Mouse (Mus musculus) hindbrain, embryonic 16.5 days (tissue): Measurements from ENCODE around the gene Sipa1l2. TPM values are rescaled to one million over a fixed set of nuclear protein-coding genes. Genes with fewer than 3 reads are reported as not detected.

ENCODE experiments used
- ATAC-seq: fragments of 200-750 bp; cut with Nextera tagmentation; 2 replicates; pipeline ENCODE4 v1.8.0; 2017; ENCODE audit warnings: moderate TSS enrichment, moderate library complexity
- H3K27ac ChIP-seq: fragments of 300-500 bp; sonication (generic); 2 replicates; pipeline ENCODE4 v1.5.1; 2014; ENCODE audit warnings: low read depth, mild to moderate bottlenecking, control low read depth, low read length, moderate library complexity
- H3K27me3 ChIP-seq: fragments of 300-500 bp; sonication (generic); replicated peaks from 2 replicates; pipeline ENCODE4 v1.6.1; 2014; ENCODE audit warnings: low read length; ENCODE audit not compliant: control insufficient read depth, insufficient read depth
- H3K36me3 ChIP-seq: fragments of 300-500 bp; sonication (generic); 2 replicates; pipeline ENCODE4 v1.6.1; 2014; ENCODE audit warnings: mild to moderate bottlenecking, low read length, moderate library complexity, mixed read lengths; ENCODE audit not compliant: control insufficient read depth, insufficient read depth
- H3K4me1 ChIP-seq: fragments of 300-500 bp; sonication (generic); 2 replicates; pipeline ENCODE4 v1.6.1; 2014; ENCODE audit warnings: low read depth, low read length; ENCODE audit not compliant: control insufficient read depth, insufficient read depth
- H3K4me2 ChIP-seq: fragments of 300-500 bp; sonication (generic); 2 replicates; pipeline ENCODE4 v1.6.1; 2014; ENCODE audit warnings: mild to moderate bottlenecking, low read length, control low read depth, moderate library complexity
- H3K4me3 ChIP-seq: fragments of 300-500 bp; sonication (generic); 2 replicates; pipeline ENCODE4 v1.5.1; 2014; ENCODE audit warnings: mild to moderate bottlenecking, low read length, control low read depth, moderate library complexity
- H3K9ac ChIP-seq: fragments of 300-500 bp; sonication (generic); 2 replicates; pipeline ENCODE4 v1.6.1; 2014; ENCODE audit warnings: low read depth, mild to moderate bottlenecking, control low read depth, low read length, moderate library complexity
- H3K9me3 ChIP-seq: fragments of 300-500 bp; sonication (generic); 2 replicates; pipeline ENCODE4 v1.6.1; 2014; ENCODE audit warnings: mild to moderate bottlenecking, low read length, moderate library complexity; ENCODE audit not compliant: control insufficient read depth
- WGBS: fragments of 180-500 bp; shearing (Covaris S2); extraction: QIAGEN DNeasy Blood & Tissue Kit; methylation state at CpG from one replicate; pipeline ENCODE4 v1.1.7; 2014; 5-methylcytosine and 5-hydroxymethylcytosine counted together
- polyA plus RNA-seq: library from polyadenylated mRNA; unstranded; fragments of >200 nt; fragmentation: Nextera tagmentation; extraction: Ambion mirVana; gene quantifications from 2 replicates; pipeline ENCODE4 v1.2.1, GENCODE M21; 2015

The Sipa1l2 gene
- polyA plus RNA-seq, 1 experiment from 2014 or later, result 15.9 TPM

DNA sequence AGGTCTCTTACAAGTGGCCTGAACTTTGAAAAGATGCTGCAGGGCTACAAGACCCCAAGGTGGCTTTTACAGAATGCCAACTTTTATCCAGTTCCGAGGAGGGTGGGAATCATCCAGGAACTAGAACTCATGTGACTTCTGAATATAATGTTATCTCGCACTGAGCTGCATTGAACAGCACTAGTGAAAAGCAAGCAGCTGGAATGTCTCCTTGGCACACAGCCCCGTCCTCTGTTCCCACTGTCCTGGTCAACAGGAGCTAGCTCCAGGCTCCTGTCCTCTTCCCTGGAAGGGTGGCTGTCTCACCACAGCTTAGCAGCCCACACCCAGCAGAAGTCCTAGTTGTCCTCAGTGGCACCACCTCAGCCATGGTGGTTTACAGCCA is 124.4 kb downstream of the Sipa1l2 start:
- H3K9ac ChIP-seq, result no peak overlapping the region
- H3K4me1 ChIP-seq, result no peaks in the 10 kb centered on the region
- no peak for ATAC-seq
- H3K27ac ChIP-seq, result no peak overlapping the region
- no peaks in the 10 kb centered on the region for H3K9me3 ChIP-seq
- no peak overlapping the region for H3K4me2 ChIP-seq
- H3K27me3 ChIP-seq, result no peaks in the 10 kb centered on the region
- no peak overlapping the region for H3K4me3 ChIP-seq
- 74% methylated on average over 3 of the region's 3 CpGs for WGBS
- peaks cover 13% of the 10 kb centered on the region; the same call in 1 of the 2 replicates for H3K36me3 ChIP-seq

DNA sequence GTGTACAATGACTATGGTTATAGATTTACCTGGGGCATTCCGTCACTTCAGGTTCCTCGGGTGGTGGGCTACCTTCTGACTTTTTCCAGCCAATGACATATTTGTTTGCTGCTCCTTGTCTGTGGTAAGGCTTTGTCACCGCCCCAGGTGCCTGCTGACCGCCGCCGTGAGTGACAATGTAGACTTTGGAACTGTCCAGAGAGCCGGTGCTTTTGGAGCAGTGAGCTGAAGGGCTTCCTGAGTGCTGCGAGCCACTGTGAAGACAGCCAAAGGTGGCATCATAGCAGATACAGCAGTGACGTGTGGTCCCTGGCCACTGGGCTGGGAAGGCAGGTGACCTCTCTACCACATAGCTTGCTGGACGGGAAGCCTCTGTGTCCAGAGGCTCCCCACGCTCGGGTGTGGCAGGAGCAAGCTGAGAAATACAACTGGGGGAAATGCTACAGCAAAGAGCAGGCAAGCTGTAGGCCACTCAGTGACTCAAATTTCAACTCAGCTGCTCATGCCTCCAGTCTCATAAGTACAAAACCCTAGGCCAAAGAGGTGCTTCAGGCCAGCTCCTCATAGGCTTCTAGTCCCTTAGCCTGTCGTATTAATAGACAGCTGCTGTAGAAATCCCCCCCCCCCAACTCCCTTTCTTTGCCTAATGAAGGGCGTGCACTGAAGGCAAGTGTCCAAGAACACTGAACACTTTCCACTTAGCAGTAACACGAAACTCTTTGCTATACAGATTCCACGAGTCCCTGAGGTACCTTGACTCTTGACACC is 125.0 kb downstream of the Sipa1l2 start:
- Histone ChIP-seq H3K9ac (no peak overlapping the region), H3K27ac (no peak overlapping the region), H3K27me3 (no peaks in the 10 kb centered on the region), H3K4me3 (no peak overlapping the region), H3K4me1 (no peaks in the 10 kb centered on the region), H3K36me3 (peaks cover 13% of the 10 kb centered on the region; the same call in 1 of the 2 replicates), H3K9me3 (no peaks in the 10 kb centered on the region), H3K4me2 (no peak overlapping the region)
- ATAC-seq, result no peak
- 86% methylated on average over 16 of the region's 16 CpGs for WGBS

GRCm38 (mm10) chr8:125435320-125436100 is 134.1 kb downstream of the Sipa1l2 start:
- WGBS, result 62% methylated on average over 7 of the region's 7 CpGs

GRCm38 (mm10) chr8:125434151-125434550 is 135.5 kb downstream of the Sipa1l2 start:
- Histone ChIP-seq H3K4me3 (no peak overlapping the region), H3K27me3 (peaks cover 2% of the 10 kb centered on the region; the same call in 1 of the 2 replicates), H3K4me2 (no peak overlapping the region), H3K9me3 (no peaks in the 10 kb centered on the region), H3K27ac (no peak overlapping the region), H3K9ac (no peak overlapping the region), H3K36me3 (peaks cover 16% of the 10 kb centered on the region), H3K4me1 (no peaks in the 10 kb centered on the region)
- 60% methylated on average over 8 of the region's 8 CpGs for WGBS
- ATAC-seq, result no peak

More at GRCm38 (mm10) chr8:125435320-125436100, 134.1 kb downstream of the Sipa1l2 start:
- no peak for ATAC-seq
- Histone ChIP-seq H3K4me3 (no peak overlapping the region), H3K9me3 (no peaks in the 10 kb centered on the region), H3K4me1 (no peaks in the 10 kb centered on the region), H3K9ac (no peak overlapping the region), H3K36me3 (peaks cover 13% of the 10 kb centered on the region), H3K27me3 (peaks cover 2% of the 10 kb centered on the region; the same call in 1 of the 2 replicates), H3K4me2 (no peak overlapping the region), H3K27ac (no peak overlapping the region)

DNA sequence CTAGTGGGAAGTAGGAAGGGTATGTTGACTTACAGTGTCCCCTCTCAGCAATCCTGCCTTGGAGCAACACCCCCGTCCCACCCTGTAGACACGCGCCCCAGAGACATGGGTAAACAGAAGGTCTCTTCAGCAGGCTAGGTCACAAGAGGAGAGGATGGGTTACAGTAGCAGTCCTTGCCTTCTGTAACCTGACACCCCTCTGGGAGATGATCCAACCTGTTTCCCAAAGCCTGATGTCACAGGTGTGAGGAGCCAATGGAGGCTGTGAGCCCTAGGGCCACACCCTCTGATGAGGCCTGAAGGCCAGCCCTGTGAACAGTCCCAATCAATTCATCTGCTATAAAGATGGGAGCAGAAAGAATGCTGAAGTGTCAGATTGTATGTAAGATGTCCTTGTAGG is 138.3 kb downstream of the Sipa1l2 start:
- peaks cover 2% of the 10 kb centered on the region; the same call in 1 of the 2 replicates for H3K27me3 ChIP-seq
- no peak overlapping the region for H3K4me2 ChIP-seq
- no peak overlapping the region for H3K27ac ChIP-seq
- H3K4me1 ChIP-seq, result no peaks in the 10 kb centered on the region; the same call in 1 of the 2 replicates
- no peak overlapping the region for H3K9ac ChIP-seq
- H3K9me3 ChIP-seq, result no peaks in the 10 kb centered on the region
- no peak for ATAC-seq
- 78% methylated on average over 3 of the region's 3 CpGs for WGBS
- H3K4me3 ChIP-seq, result no peak overlapping the region
- H3K36me3 ChIP-seq, result peaks cover 12% of the 10 kb centered on the region

DNA sequence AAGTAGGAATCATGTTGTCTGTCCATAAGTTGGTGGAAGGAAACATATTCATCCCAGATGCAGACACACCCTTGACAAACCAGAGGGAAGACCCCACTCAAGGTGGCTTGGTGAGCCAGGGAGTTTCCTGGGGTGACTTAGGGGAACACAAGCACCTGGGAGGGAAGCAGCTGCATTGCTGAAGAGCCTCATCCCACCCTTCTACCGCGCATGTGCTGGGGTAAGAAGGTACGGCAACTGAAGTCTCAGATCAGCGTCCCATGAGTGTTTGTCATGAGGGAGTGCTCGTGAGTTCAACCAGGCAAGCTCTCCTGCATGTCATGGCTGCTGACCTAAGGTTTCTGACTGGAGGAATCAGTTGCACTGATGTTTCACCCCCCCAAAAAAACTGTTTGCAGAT is 138.8 kb downstream of the Sipa1l2 start:
- Histone ChIP-seq H3K4me3 (no peak overlapping the region), H3K27me3 (peaks cover 2% of the 10 kb centered on the region; the same call in 1 of the 2 replicates), H3K9me3 (no peaks in the 10 kb centered on the region), H3K4me1 (no peaks in the 10 kb centered on the region; the same call in 1 of the 2 replicates), H3K4me2 (no peak overlapping the region), H3K9ac (no peak overlapping the region), H3K36me3 (peaks cover 12% of the 10 kb centered on the region), H3K27ac (no peak overlapping the region)
- WGBS, result 96% methylated on average over 5 of the region's 5 CpGs
- no peak for ATAC-seq

- Histone ChIP-seq H3K4me3 (no peak overlapping the region), H3K27ac (no peak overlapping the region), H3K9ac (no peak overlapping the region), H3K36me3 (peaks cover 12% of the 10 kb centered on the region), H3K27me3 (peaks cover 2% of the 10 kb centered on the region; the same call in 1 of the 2 replicates), H3K4me1 (peaks cover 3% of the 10 kb centered on the region), H3K4me2 (no peak overlapping the region), H3K9me3 (no peaks in the 10 kb centered on the region)
- ATAC-seq, result peak; percentile 62; the same call in 1 of the 2 replicates
- 22% methylated on average over 8 of the region's 8 CpGs for WGBS
Observed at GRCm38 (mm10) chr8:125428979-125429690, 140.5 kb downstream of the Sipa1l2 start.

- 33% methylated on average over 10 of the region's 10 CpGs for WGBS
- ATAC-seq, result peak; percentile 55
- no peak overlapping the region for H3K4me2 ChIP-seq
Observed at GRCm38 (mm10) chr8:125423861-125424260, 145.7 kb downstream of the Sipa1l2 start.

More at GRCm38 (mm10) chr8:125423861-125424260, 145.7 kb downstream of the Sipa1l2 start:
- H3K4me1 ChIP-seq, result peaks cover 9% of the 10 kb centered on the region
- H3K27me3 ChIP-seq, result no peaks in the 10 kb centered on the region
- no peak overlapping the region for H3K27ac ChIP-seq
- H3K9me3 ChIP-seq, result no peaks in the 10 kb centered on the region
- H3K4me3 ChIP-seq, result no peak overlapping the region
- H3K36me3 ChIP-seq, result peaks cover 5% of the 10 kb centered on the region; the same call in 1 of the 2 replicates
- no peak overlapping the region for H3K9ac ChIP-seq
